Mouse (Mus musculus): ENCODE measurements around the gene Hoxb1.

The Hoxb1 gene

DNA sequence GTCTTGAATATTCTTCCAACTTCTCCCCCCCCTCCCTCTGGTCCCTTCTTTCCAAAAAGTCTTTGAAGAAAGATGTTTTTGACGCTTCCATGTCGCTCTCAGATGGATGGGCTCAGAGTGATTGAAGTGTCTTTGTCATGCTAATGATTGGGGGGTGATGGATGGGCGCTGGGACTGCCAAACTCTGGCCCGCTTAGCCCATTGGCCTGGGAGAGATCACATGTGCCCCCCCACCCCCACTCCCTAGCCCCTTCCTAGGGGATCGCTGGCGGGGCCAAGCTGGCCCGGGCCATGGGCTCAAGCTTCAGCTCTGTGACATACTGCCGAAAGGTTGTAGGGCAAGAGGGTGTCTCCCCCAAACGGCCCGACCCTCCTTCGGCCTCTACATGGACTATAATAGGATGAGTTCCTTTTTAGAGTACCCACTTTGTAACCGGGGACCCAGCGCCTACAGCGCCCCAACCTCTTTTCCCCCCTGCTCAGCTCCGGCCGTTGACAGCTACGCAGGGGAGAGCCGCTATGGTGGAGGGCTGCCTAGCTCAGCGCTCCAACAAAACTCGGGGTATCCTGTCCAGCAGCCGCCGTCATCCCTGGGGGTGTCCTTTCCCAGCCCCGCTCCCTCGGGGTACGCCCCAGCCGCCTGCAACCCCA, at the start of gene Hoxb1:
Hoxb1 (plus strand) TSS at position 312 of the 651 bp plus-strand sequence.
- no peak for DNase-seq

DNA sequence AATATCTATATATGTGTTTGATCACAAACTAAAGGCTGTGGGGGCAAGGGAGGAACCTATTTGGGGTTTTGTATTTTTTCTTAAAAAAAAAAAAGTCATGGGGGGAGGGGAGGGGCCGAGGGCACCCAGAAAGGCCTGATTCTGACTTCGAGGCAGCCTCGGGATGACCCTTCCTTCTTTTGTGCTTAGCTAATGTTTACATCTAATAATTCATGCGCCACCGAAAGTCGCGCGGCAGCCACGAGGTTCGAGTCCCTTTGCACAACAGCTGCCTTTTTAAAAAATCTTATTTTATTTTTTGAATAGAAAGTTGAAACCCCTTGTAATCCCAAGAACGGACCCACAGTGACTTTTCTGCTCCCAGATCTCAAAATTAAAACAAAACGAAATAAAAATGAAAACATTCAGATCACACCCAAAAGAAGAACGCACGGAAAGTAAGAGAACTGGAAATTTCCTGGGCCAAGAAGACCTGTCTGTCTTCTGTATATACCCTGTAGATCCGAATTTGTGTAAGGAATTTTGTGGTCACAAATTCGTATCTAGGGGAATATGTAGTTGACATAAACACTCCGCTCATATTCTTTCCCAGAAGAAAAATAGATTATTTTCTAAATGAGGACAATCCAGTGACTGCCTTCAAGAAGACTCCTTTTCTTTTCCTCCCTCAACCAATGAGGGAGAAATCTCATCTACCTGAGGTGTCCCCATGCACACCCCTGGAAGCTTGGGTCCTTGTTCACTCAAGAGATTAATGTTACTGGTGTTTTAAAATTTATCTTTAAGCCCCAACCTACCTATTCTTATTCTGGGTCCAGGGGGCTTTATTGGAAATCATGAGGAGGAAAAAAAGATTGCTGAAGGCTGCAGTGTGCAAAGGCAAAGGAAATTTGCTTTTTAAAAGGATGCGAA, 48.6 kb upstream of the Hoxb1 start:
- DNase-seq = no peak

GRCm38 (mm10) chr11:96317608-96318367, 47.8 kb upstream of the Hoxb1 start, which contains the start of gene Hoxb4:
Hoxb4 (plus strand) TSS chr11:96318267.
- DNase-seq = no peak

GRCm38 (mm10) chr11:96318368-96319070, 47.0 kb upstream of the Hoxb1 start:
- peak; percentile 91 for DNase-seq

GRCm38 (mm10) chr11:96319071-96319902, 46.3 kb upstream of the Hoxb1 start:
- DNase-seq = peak; percentile 80

- peak; percentile 80 for DNase-seq
These were observed 45.6 kb upstream of the Hoxb1 start for GRCm38 (mm10) chr11:96319910-96320309.

- DNase-seq = no peak
These were observed 44.9 kb upstream of the Hoxb1 start for GRCm38 (mm10) chr11:96320688-96321087.

- DNase-seq = no peak
These were observed 43.7 kb upstream of the Hoxb1 start for GRCm38 (mm10) chr11:96321846-96322245.

GRCm38 (mm10) chr11:96322738-96323137, 42.8 kb upstream of the Hoxb1 start:
- no peak for DNase-seq

- DNase-seq = no peak
These were observed 42.4 kb upstream of the Hoxb1 start, which contains the start of gene Hoxb3 for GRCm38 (mm10) chr11:96323154-96323553. Hoxb3 (plus strand) TSS chr11:96323326.

DNA sequence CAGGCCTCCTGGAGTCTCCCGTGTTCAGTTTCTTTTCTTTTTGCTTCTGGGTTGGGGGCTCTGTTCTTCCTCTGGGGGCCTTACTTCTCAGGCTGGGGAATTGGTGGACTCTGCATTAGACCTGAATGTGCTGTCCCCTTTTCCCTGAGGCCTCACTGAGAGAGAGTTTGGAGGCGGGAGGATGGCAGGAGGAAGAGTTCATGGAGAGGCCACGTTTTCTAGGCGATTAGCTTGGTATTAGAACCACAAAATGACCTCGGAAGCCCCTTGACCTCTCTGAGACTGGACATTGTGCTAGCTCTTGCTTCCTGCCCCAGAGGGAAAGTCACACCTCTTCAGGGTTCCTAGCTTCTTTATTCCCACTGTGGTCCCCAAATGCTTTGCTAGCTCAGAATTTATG, 41.4 kb upstream of the Hoxb1 start:
- DNase-seq = no peak

GRCm38 (mm10) chr11:96324965-96325364, 40.6 kb upstream of the Hoxb1 start:
- no peak for DNase-seq

DNA sequence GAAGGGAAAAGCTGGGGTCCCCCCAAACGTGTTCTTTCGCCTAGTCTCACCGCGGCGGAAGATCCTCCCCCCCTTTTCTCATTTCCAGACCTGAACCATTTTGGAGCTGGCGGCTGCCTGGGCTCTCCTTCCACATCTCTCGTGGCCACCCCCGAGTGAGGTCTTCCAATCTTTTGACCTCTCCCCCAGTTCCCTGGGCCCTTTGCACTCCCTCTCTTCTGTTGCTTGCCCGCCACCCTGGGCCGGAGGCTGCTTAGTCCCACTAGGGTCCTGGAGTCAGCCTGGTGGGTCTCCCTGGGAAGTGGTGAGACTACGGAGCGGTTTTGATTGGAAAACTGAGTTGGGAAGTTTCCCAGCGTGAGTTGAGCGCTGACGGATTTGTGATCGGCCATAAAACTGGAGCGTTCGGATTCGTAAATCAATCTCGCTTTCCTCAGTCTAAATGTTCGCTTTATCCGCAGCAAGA, 39.8 kb upstream of the Hoxb1 start:
- peak; percentile 61 for DNase-seq

- no peak for DNase-seq
These were observed 38.8 kb upstream of the Hoxb1 start for GRCm38 (mm10) chr11:96326705-96327104.

DNA sequence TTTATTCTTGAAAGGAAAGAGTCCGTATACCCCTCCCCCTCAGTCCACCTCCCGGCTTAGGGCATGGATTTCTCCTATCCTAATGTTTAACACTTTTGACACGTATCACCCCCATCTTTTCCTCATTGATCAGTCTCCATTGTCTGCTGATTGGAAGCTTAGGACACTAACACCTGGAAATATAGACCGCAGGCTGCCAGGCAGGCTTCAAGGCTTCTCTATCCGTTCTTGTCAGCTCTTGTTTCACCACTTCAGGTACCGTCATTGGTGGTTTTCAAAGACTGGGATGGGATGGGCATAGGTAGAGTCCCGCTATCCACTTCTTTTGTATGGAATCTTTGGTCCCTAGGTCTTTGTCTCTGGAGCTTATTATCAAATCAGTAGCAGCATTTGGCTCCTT, 38.4 kb upstream of the Hoxb1 start:
- no peak for DNase-seq

- no peak for DNase-seq
These were observed 37.8 kb upstream of the Hoxb1 start for GRCm38 (mm10) chr11:96327750-96328149.

- no peak for DNase-seq
These were observed 36.9 kb upstream of the Hoxb1 start for GRCm38 (mm10) chr11:96328605-96329004.

- DNase-seq = no peak
These were observed 33.4 kb upstream of the Hoxb1 start for GRCm38 (mm10) chr11:96332105-96332504.

GRCm38 (mm10) chr11:96332618-96333032, 32.9 kb upstream of the Hoxb1 start:
- DNase-seq = no peak

- DNase-seq = no peak
These were observed 32.1 kb upstream of the Hoxb1 start for GRCm38 (mm10) chr11:96333241-96334001.

DNA sequence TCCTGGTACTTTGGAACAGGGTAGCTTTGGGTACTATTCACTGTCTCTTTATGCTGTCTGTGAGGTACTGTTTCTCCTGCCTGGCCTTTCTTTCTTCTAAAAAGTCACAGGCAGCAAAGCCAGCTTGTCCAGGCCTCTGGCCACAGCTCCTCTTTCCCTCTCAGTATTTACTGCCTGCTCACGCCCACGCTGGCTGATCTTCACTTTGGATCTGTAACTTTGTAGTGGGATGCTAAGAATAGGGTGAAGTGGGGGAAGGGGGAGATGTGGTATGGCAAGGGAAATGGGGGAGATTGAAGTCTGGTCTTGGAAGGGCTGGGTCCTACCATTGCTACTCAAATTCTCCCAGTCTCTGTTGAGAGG, 31.6 kb upstream of the Hoxb1 start:
- no peak for DNase-seq
